Mouse (Mus musculus) left cerebral cortex, postnatal 10 days (tissue): Measurements from ENCODE around the gene Pde11a. TPM values are rescaled to one million over a fixed set of nuclear protein-coding genes. Genes with fewer than 3 reads are reported as not detected.
A peak's percentile ranks its signal among the peaks of the same experiment; 100 is the strongest.

Experiments
- DNase-seq, 2 experiments: peaks; one replicate each; pipeline ENCODE4 v3.0.0; 2021 to 2022; ENCODE audit warnings: low spot score in 2 of 2, mixed read lengths in 1 of 2; ENCODE audit errors: extremely low spot score in 1 of 2
- intact Hi-C: fragments of 180-260 bp; cut with DNase I; formaldehyde crosslinking; loops from one replicate; pipeline ENCODE4 v1.15.1; 2025
- total RNA-seq, 2 experiments: library from RNA; stranded (reverse); gene quantifications; 2 replicates each; pipeline ENCODE4 v1.2.3; 2021

Pde11a gene
- 1 to 10 TPM; 1.8 to 2.6 TPM for total RNA-seq

- DNase-seq = peak in 1 of 2 experiments; percentile 47
- intact Hi-C loops = loop anchor here (10.0 kb wide), 1 partner anchor 214 kb away; no protein-coding TSS in a partner anchor
These were observed at the start of gene Pde11a for GRCm38 (mm10) chr2:76338215-76339156. Gene Pde11a, minus strand, starts transcription at chr2:76338774.

- intact Hi-C loops = no loop called here
- DNase-seq = no peak
These were observed 48.0 kb upstream of the Pde11a start for GRCm38 (mm10) chr2:76386531-76386930.

GRCm38 (mm10) chr2:76378646-76379045 is 40.1 kb upstream of the Pde11a start:
- DNase-seq = no peak
- intact Hi-C loops = loop anchor here (5.0 kb wide), 1 partner anchor 214 kb away; no protein-coding TSS in a partner anchor

DNA sequence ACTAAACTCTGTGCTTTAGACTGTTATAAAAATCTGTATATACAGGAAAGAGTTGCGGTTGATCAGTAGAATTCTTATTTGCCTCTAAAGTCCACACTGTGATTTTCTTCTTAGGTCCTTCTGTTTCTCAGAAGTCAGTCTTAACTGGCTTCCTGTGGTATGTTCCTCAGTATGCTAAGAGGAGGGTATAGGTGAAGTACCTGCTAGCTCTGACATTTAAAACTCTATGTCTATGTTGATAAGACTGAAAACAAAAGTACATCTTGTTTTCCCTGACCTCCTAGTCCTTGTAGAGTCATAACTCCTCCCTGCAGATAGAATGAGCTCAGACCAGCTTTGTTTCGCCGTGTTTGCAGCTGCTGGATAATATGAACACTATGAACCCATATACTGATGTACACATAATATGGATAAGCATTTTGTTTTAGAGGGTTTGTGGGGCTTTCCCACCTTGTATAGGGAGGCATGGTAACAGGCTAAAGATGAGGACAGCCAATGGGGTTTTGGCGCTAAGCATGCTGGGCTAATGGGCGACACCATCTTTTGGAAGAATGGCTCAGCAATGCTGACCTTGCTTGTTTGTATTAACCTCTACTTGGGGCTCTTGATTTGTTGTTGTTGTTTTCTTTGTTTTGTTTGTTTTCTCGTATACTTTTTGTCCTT is 36.1 kb upstream of the Pde11a start:
- DNase-seq = no peak
- intact Hi-C loops = loop anchor here (5.0 kb wide), 1 partner anchor 218 kb away; no protein-coding TSS in a partner anchor

GRCm38 (mm10) chr2:76372244-76372643 is 33.7 kb upstream of the Pde11a start:
- no peak for DNase-seq
- intact Hi-C loops = no loop called here

- no peak for DNase-seq
- intact Hi-C loops = no loop called here
These were observed 32.0 kb upstream of the Pde11a start for GRCm38 (mm10) chr2:76370656-76370922.

- DNase-seq = peak; percentile 83 to 92
- intact Hi-C loops = no loop called here
These were observed 31.5 kb upstream of the Pde11a start, which contains the start of gene Rbm45 for GRCm38 (mm10) chr2:76369821-76370655. Gene Rbm45, plus strand, starts transcription at chr2:76369984.

GRCm38 (mm10) chr2:76368861-76369660 is 30.5 kb upstream of the Pde11a start:
- no peak for DNase-seq
- intact Hi-C loops = no loop called here

GRCm38 (mm10) chr2:76367188-76367922 is 28.8 kb upstream of the Pde11a start:
- peak; percentile 60 to 81 for DNase-seq
- intact Hi-C loops = loop anchor here (2.0 kb wide), 1 partner anchor 251 kb away; no protein-coding TSS in a partner anchor

DNA sequence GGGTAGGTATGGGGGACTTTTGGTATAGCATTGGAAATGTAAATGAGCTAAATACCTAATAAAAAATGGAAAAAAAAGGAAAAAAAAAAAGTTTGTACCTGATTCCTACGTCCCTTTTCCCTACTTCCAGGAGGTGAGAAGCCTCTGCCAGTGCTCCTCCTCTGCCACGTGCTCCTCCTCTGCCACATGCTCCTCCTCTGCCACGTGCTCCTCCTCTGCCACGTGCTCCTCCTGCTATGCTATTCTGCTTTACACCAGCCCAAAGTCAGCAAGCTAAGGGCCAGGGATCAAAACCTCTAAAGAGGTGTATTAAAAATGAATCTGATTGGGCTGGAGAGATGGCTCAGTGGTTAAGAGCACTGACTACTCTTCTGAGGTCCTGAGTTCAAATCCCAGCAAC is 27.2 kb upstream of the Pde11a start:
- intact Hi-C loops = loop anchor here (2.0 kb wide), 1 partner anchor 253 kb away; no protein-coding TSS in a partner anchor

DNA sequence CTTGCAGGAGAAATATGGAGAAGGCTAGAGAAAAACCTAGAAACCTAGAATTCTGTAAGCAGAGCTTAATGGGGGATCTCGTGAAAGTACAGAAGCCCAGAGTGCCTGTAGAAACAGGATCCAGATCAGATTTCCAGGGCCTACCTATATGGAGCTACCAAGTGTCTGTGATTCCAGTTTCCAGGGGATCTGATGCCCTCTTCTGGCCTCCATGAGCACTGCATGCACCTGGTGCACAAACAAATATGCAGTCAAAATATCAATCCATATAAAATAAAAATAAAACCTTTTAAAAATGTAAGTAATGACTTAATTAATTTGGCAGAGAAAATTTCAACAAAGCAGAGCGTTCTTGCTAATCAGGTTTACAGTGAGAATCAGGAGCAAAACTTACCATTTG is 23.5 kb upstream of the Pde11a start:
- peak in 1 of 2 experiments; percentile 28 for DNase-seq

More for the DNA sequence above, 27.2 kb upstream of the Pde11a start:
- DNase-seq = no peak

GRCm38 (mm10) chr2:76360226-76360625 is 21.7 kb upstream of the Pde11a start, which contains the start of gene Cyct:
Gene Cyct, minus strand, starts transcription at chr2:76360450.
- intact Hi-C loops = loop anchor here (5.0 kb wide), 2 partner anchors 103 to 243 kb away; no protein-coding TSS in a partner anchor
- DNase-seq = no peak

More for the DNA sequence above, 23.5 kb upstream of the Pde11a start:
- intact Hi-C loops = loop anchor here (5.0 kb wide), 2 partner anchors 105 to 245 kb away; no protein-coding TSS in a partner anchor

DNA sequence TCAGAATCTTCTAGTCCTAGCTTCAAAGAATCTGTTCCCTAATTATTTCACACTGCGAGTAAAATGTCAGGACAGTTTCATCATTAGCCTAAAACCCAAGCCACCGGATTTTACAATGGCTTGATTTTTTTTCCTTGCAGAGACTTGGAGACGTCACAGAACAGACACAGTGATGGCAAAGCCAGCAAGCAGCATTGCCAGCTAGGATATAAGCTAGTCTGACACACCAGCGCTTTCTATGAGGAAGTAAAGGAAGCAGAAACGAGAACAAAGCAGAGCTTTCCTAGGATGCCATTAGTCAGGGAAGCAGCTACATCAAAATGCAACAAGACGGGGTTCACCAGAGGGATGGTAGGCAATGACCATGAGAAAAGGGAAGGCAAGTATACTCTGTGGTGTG is 9.3 kb upstream of the Pde11a start:
- no peak for DNase-seq
- intact Hi-C loops = no loop called here

DNA sequence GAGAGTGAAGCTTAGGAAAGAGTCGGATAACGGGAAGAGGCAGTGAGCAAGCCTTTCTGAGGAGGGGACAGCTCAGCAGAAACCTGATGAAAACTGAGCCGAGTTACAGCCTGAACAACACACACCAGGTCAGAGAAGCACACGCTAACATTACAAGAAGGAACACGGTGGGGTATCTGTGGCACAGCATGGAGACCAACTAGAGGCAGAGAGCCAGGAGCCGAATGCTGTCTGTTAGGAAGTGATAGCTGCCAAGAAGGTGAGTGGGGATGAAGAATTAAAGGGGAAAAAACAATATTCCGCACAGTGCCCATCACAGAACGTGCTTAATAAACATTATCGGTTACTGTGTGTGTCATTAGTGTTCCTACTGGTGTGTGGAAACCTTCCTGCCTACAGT is 3.6 kb upstream of the Pde11a start:
- DNase-seq = no peak
- intact Hi-C loops = no loop called here

- intact Hi-C loops = loop anchor here (10.0 kb wide), 1 partner anchor 210 kb away; no protein-coding TSS in a partner anchor
- no peak for DNase-seq
These were observed 4.0 kb downstream of the Pde11a start for GRCm38 (mm10) chr2:76334596-76334995.

DNA sequence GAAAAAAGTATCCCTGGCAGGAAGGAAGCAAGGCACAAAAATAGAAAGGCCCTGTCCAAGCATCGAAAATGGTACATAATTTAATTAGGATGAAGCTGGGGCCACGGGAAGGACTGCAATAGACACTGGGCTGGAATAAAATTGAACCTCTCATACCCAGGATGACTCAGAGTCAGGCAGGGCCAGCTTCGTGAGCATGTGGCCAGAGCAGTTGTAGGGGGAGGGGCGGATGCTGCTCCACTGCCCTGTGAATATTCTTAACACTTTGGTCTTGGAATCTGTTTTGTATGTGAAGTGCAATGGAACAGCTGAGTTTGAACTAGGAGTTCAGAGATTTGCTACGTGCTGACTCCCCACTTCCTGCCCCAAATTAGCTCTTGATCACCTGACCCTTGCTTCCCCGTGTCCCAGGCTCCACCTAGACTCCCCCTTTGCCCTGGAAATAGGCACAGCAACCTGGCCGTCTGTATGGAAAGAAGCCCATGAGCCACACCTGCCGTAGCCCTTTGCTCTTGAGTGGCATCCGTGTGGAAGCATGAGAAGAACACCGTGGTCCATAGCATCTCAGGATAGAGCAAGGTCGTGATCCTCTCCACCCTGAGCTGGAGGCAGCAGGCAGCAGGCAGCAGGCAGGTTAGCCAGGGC is 6.3 kb downstream of the Pde11a start:
- intact Hi-C loops = loop anchor here (10.0 kb wide), 1 partner anchor 207 kb away; no protein-coding TSS in a partner anchor
- DNase-seq = no peak

- no peak for DNase-seq
- intact Hi-C loops = loop anchor here (10.0 kb wide), 1 partner anchor 205 kb away; no protein-coding TSS in a partner anchor
These were observed 8.5 kb downstream of the Pde11a start for GRCm38 (mm10) chr2:76330081-76330480.
